Mouse (Mus musculus): ENCODE measurements around the gene Etnppl.

Etnppl gene

GRCm38 (mm10) chr3:130617439-130617898 is at the start of gene Etnppl:
TSS of gene Etnppl (plus strand) at chr3:130617448.
- no peak for DNase-seq

- no peak for DNase-seq
Measured at GRCm38 (mm10) chr3:130568331-130569095, 48.7 kb upstream of the Etnppl start.

GRCm38 (mm10) chr3:130573243-130573642 is 44.0 kb upstream of the Etnppl start:
- DNase-seq = no peak

- peak; percentile 5 for DNase-seq
Measured at GRCm38 (mm10) chr3:130574652-130575051, 42.6 kb upstream of the Etnppl start.

- DNase-seq = no peak
Measured at GRCm38 (mm10) chr3:130576683-130577082, 40.6 kb upstream of the Etnppl start.

GRCm38 (mm10) chr3:130579501-130579900 is 37.7 kb upstream of the Etnppl start:
- no peak for DNase-seq

GRCm38 (mm10) chr3:130581577-130581976 is 35.7 kb upstream of the Etnppl start:
- DNase-seq = no peak

- no peak for DNase-seq
Measured at GRCm38 (mm10) chr3:130582903-130583664, 34.2 kb upstream of the Etnppl start.

GRCm38 (mm10) chr3:130584007-130584406 is 33.2 kb upstream of the Etnppl start:
- DNase-seq = no peak

GRCm38 (mm10) chr3:130595050-130595449 is 22.2 kb upstream of the Etnppl start:
- DNase-seq = no peak

- no peak for DNase-seq
Measured at GRCm38 (mm10) chr3:130601491-130601890, 15.8 kb upstream of the Etnppl start.

- no peak for DNase-seq
Measured at GRCm38 (mm10) chr3:130607924-130608323, 9.3 kb upstream of the Etnppl start.

- DNase-seq = no peak
Measured at GRCm38 (mm10) chr3:130614444-130614843, 2.8 kb upstream of the Etnppl start.

- no peak for DNase-seq
Measured at GRCm38 (mm10) chr3:130615625-130616024, 1.6 kb upstream of the Etnppl start.

GRCm38 (mm10) chr3:130620517-130621146 is 3.4 kb downstream of the Etnppl start:
- no peak for DNase-seq

- DNase-seq = no peak
Measured at GRCm38 (mm10) chr3:130628358-130628757, 11.1 kb downstream of the Etnppl start.

GRCm38 (mm10) chr3:130633859-130634258 is 16.6 kb downstream of the Etnppl start:
- no peak for DNase-seq

GRCm38 (mm10) chr3:130646110-130646810 is 29.0 kb downstream of the Etnppl start:
- DNase-seq = no peak

- DNase-seq = no peak
Measured at GRCm38 (mm10) chr3:130649569-130649968, 32.3 kb downstream of the Etnppl start.

GRCm38 (mm10) chr3:130660619-130661018 is 43.4 kb downstream of the Etnppl start:
- no peak for DNase-seq

- DNase-seq = no peak
Measured at GRCm38 (mm10) chr3:130662496-130662895, 45.2 kb downstream of the Etnppl start.

GRCm38 (mm10) chr3:130671291-130671690 is 54.0 kb downstream of the Etnppl start:
- no peak for DNase-seq

Measured in cerebellum, adult 8-10 months (tissue).